Mouse (Mus musculus): Measurements from ENCODE around the gene Txnrd1. TPM values are rescaled to one million over a fixed set of nuclear protein-coding genes. Genes with fewer than 3 reads are reported as not detected.

Gene Txnrd1
- polyA plus RNA-seq, 1 experiment from 2014 or later, result 170 TPM

DNA sequence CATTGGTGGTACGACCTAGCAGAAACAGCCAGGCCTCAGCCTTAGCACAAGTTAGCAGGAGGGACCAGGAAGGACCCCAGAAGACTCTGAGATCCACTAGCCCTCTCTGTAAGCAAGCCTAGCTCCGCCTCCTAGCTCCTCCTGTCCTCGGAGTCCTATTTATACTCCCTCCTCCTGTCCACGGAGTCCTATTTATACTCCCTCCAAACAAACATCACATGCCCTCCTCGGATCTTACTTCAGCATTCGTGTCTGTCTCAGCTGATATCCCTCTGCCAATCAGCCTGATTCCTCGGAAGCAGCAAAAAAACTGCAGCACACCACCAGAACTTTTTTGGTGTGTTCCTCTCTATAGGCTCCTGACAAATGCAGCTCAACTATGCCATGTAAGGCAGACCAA lies 65.1 kb downstream of the Txnrd1 start:
- peaks cover 9% of the 10 kb centered on the region; the same call in 1 of the 2 replicates for H3K36me3 ChIP-seq (ENCODE audit: control insufficient read depth, insufficient read depth, low read length)
- H3K4me3 ChIP-seq (ENCODE audit: low read depth, low read length), result no peak overlapping the region
- H3K4me1 ChIP-seq (ENCODE audit: control insufficient read depth, insufficient read depth, low read length), result 0 out of 2 replicates have a peak, but pooled peaks cover 5% of the 10 kb centered on the region
- ATAC-seq (ENCODE audit: insufficient number of reproducible peaks, low FRiP score, low TSS enrichment, low read depth) (no peak), DNase-seq (ENCODE audit: low spot score) (no peak)
- 76% methylated on average over 7 of the region's 7 CpGs for WGBS
- H3K4me2 ChIP-seq (ENCODE audit: low read depth, severe bottlenecking), result no peak overlapping the region
- no peak overlapping the region for H3K27ac ChIP-seq (replicated peaks; ENCODE audit: low read depth, low read length)
- no peak overlapping the region for H3K9ac ChIP-seq (ENCODE audit: low read length)
- H3K9me3 ChIP-seq (ENCODE audit: control insufficient read depth, low read length), result no peaks in the 10 kb centered on the region
- no peaks in the 10 kb centered on the region for H3K27me3 ChIP-seq (ENCODE audit: control insufficient read depth, insufficient read depth, low read length)

DNA sequence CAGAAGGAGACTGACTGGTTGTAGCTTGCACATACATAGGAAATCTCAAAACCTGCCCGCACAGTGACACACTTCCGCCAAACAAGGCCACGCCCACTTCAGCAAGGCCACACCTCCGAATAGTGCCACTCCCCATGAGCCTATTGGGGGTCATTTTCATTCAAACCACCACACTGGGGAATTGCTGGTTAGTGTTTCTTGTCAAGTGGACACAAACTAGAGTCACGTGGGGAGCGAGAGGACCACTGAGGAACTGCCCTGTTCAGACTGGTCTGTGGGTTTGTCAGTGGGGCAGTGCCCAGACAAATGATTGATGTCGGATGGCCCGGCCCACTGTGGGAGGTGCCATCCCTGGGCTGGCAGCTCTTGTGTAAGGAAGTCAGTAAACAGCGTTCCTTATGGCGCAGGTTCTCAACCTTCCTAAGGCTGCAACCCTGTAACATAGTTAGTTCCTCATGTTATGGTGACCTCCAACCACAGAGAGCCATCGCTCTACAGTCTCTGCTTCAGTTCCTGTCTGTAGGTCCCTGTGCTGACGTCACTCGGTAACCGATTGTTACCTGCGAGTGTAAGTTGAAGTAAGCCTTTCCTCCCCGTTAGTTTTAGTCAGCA lies 66.2 kb downstream of the Txnrd1 start:
- H3K9me3 ChIP-seq (ENCODE audit: control insufficient read depth, low read length), result no peaks in the 10 kb centered on the region
- H3K4me2 ChIP-seq (ENCODE audit: low read depth, severe bottlenecking), result no peak overlapping the region
- WGBS, result 47% methylated on average over 16 of the region's 16 CpGs
- DNase-seq (ENCODE audit: low spot score) (peak; percentile 33), ATAC-seq (ENCODE audit: insufficient number of reproducible peaks, low FRiP score, low TSS enrichment, low read depth) (no peak)
- H3K9ac ChIP-seq (ENCODE audit: low read length), result no peak overlapping the region
- H3K4me3 ChIP-seq (ENCODE audit: low read depth, low read length), result no peak overlapping the region
- 0 out of 2 replicates have a peak, but pooled peaks cover 5% of the 10 kb centered on the region for H3K4me1 ChIP-seq (ENCODE audit: control insufficient read depth, insufficient read depth, low read length)
- H3K27ac ChIP-seq (replicated peaks; ENCODE audit: low read depth, low read length), result no peak overlapping the region
- H3K27me3 ChIP-seq (ENCODE audit: control insufficient read depth, insufficient read depth, low read length), result no peaks in the 10 kb centered on the region
- peaks cover 9% of the 10 kb centered on the region; the same call in 1 of the 2 replicates for H3K36me3 ChIP-seq (ENCODE audit: control insufficient read depth, insufficient read depth, low read length)

DNA sequence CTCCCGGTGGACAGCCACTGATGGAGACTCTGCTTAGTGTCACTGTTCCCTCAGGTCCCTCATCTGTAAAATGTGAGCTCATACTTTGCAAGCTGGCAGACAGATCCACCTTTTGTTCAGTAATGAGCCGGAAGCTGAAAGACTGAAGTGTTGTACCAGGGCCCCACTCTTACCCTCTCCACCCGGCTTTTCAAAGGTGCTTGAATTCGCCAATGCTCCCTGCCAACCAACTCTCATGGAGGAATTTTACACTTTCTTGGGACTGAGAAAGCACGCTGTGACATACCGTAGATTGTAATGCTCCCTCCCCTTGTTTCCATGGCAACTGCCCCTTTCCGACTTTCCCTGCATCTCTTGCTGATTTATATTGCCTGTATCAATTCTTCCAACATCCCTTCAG lies 66.8 kb downstream of the Txnrd1 start:
- 45% methylated on average over 7 of the region's 7 CpGs for WGBS
- no peak for ATAC-seq (ENCODE audit: insufficient number of reproducible peaks, low FRiP score, low TSS enrichment, low read depth)
- Histone ChIP-seq H3K27ac (replicated peaks; ENCODE audit: low read depth, low read length) (no peak overlapping the region), H3K9ac (ENCODE audit: low read length) (no peak overlapping the region), H3K9me3 (ENCODE audit: control insufficient read depth, low read length) (no peaks in the 10 kb centered on the region), H3K4me3 (ENCODE audit: low read depth, low read length) (no peak overlapping the region), H3K4me1 (ENCODE audit: control insufficient read depth, insufficient read depth, low read length) (0 out of 2 replicates have a peak, but pooled peaks cover 5% of the 10 kb centered on the region), H3K27me3 (ENCODE audit: control insufficient read depth, insufficient read depth, low read length) (no peaks in the 10 kb centered on the region), H3K36me3 (ENCODE audit: control insufficient read depth, insufficient read depth, low read length) (peaks cover 9% of the 10 kb centered on the region; the same call in 1 of the 2 replicates), H3K4me2 (ENCODE audit: low read depth, severe bottlenecking) (no peak overlapping the region)
- no peak for DNase-seq (ENCODE audit: low spot score)

DNA sequence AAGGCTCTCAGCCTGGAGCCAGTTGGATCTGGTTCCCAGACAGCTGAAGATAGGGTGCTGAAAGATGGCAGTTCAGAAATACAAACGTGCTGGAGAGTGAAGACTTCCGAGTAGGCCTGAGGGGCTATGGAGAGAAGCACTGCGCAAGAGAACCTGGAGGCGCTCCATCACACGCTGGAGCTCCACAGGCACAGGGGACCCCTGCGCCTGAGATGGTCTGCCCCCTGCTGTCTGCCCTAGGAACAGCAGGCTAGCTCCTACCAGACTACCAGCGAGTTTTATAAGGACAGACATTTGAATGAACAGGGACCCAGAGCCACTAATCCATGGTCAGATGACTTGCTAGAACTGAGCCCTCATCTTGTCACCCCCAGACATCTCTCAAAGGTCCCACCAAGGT lies 67.7 kb downstream of the Txnrd1 start:
- DNase-seq (ENCODE audit: low spot score) (peak; percentile 93), ATAC-seq (ENCODE audit: insufficient number of reproducible peaks, low FRiP score, low TSS enrichment, low read depth) (0 out of 2 replicates have a peak, but pooled peaks have one; percentile 28)
- H3K9ac ChIP-seq (ENCODE audit: low read length), result no peak overlapping the region
- no peak overlapping the region for H3K27ac ChIP-seq (replicated peaks; ENCODE audit: low read depth, low read length)
- H3K4me1 ChIP-seq (ENCODE audit: control insufficient read depth, insufficient read depth, low read length), result 0 out of 2 replicates have a peak, but pooled peaks cover 5% of the 10 kb centered on the region
- no peaks in the 10 kb centered on the region for H3K27me3 ChIP-seq (ENCODE audit: control insufficient read depth, insufficient read depth, low read length)
- H3K36me3 ChIP-seq (ENCODE audit: control insufficient read depth, insufficient read depth, low read length), result peaks cover 2% of the 10 kb centered on the region; the same call in 1 of the 2 replicates
- H3K4me3 ChIP-seq (ENCODE audit: low read depth, low read length), result no peak overlapping the region
- no peaks in the 10 kb centered on the region for H3K9me3 ChIP-seq (ENCODE audit: control insufficient read depth, low read length)
- no peak overlapping the region for H3K4me2 ChIP-seq (ENCODE audit: low read depth, severe bottlenecking)
- 13% methylated on average over 7 of the region's 7 CpGs for WGBS

DNA sequence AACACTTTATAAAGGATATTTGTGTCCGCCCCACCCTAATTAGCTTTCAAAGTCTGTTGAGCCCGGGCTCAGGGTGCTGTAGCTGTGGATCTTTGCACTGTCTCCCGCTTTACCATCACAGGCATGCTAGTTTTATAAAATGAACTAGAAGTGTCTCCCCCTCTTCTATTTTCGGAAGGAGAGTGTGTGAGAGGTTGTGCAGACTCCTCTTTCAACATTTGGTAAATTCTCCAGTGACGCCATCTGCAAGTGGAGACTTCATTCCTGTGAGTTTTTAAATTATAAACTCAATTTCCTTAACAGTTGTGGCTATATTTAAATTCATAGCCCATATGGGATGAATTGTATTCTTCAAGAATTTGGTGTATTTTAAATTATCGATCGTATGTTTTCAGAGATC lies 74.8 kb downstream of the Txnrd1 start:
- no peak overlapping the region for H3K4me2 ChIP-seq (ENCODE audit: low read depth, severe bottlenecking)
- WGBS, result 88% methylated on average over 7 of the region's 7 CpGs

DNA sequence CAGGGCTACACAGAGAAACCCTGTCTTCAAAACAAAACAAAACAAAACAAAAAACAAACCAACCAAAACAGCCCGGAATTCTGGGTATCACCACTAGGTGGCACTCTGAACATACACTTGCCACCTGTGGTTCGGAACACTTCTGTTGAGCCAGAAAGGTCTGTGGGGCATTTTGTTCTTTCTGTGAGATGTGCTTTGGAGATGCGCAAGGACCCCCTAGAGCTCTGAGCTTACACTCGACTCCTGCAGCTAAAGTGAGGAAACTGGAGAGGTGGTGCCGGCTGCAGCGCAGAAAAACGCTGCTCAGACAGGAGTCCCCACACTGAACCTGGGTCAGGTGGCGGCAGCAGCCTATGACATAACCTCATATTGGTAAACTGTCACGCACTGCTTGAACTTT lies 75.6 kb downstream of the Txnrd1 start:
- no peak overlapping the region for H3K9ac ChIP-seq (ENCODE audit: low read length)
- no peak overlapping the region for H3K4me3 ChIP-seq (ENCODE audit: low read depth, low read length)
- no peak overlapping the region for H3K27ac ChIP-seq (replicated peaks; ENCODE audit: low read depth, low read length)
- no peaks in the 10 kb centered on the region for H3K36me3 ChIP-seq (ENCODE audit: control insufficient read depth, insufficient read depth, low read length)
- no peaks in the 10 kb centered on the region for H3K9me3 ChIP-seq (ENCODE audit: control insufficient read depth, low read length)
- H3K27me3 ChIP-seq (ENCODE audit: control insufficient read depth, insufficient read depth, low read length), result no peaks in the 10 kb centered on the region
- no peak for ATAC-seq (ENCODE audit: insufficient number of reproducible peaks, low FRiP score, low TSS enrichment, low read depth)
- H3K4me1 ChIP-seq (ENCODE audit: control insufficient read depth, insufficient read depth, low read length), result no peaks in the 10 kb centered on the region
- WGBS, result 19% methylated on average over 9 of the region's 9 CpGs
- DNase-seq (ENCODE audit: low spot score), result peak; percentile 85
- peak overlapping the region; percentile 26; the same call in 1 of the 2 replicates for H3K4me2 ChIP-seq (ENCODE audit: low read depth, severe bottlenecking)

More for the DNA sequence above, 74.8 kb downstream of the Txnrd1 start:
- Histone ChIP-seq H3K9ac (ENCODE audit: low read length) (no peak overlapping the region), H3K4me1 (ENCODE audit: control insufficient read depth, insufficient read depth, low read length) (no peaks in the 10 kb centered on the region), H3K36me3 (ENCODE audit: control insufficient read depth, insufficient read depth, low read length) (no peaks in the 10 kb centered on the region), H3K9me3 (ENCODE audit: control insufficient read depth, low read length) (no peaks in the 10 kb centered on the region), H3K4me3 (ENCODE audit: low read depth, low read length) (no peak overlapping the region), H3K27me3 (ENCODE audit: control insufficient read depth, insufficient read depth, low read length) (no peaks in the 10 kb centered on the region), H3K27ac (replicated peaks; ENCODE audit: low read depth, low read length) (no peak overlapping the region)
- ATAC-seq (ENCODE audit: insufficient number of reproducible peaks, low FRiP score, low TSS enrichment, low read depth) (no peak), DNase-seq (ENCODE audit: low spot score) (no peak)

DNA sequence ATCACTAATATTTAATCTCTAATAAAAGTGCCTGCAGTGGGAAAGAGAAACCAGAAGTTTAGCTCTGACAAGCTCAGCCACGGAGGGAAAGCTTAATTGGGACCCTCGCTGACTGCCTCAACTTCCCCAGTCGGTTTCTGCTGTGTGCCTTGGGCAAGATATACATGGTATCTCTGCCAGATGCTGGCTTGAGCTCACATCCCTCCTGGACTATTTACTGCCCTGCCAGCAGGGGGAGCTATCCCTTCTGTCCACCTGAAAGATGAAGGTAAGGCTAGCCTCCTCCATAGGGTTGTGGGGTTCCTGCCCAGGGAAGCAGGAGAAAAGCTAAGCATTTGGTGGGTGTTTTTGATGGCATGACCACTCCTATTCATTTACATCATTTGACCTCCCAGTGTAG lies 76.4 kb downstream of the Txnrd1 start:
- H3K4me3 ChIP-seq (ENCODE audit: low read depth, low read length), result no peak overlapping the region
- no peaks in the 10 kb centered on the region for H3K9me3 ChIP-seq (ENCODE audit: control insufficient read depth, low read length)
- no peak overlapping the region for H3K4me2 ChIP-seq (ENCODE audit: low read depth, severe bottlenecking)
- H3K27me3 ChIP-seq (ENCODE audit: control insufficient read depth, insufficient read depth, low read length), result no peaks in the 10 kb centered on the region
- ATAC-seq (ENCODE audit: insufficient number of reproducible peaks, low FRiP score, low TSS enrichment, low read depth) (no peak), DNase-seq (ENCODE audit: low spot score) (no peak)
- no peak overlapping the region for H3K9ac ChIP-seq (ENCODE audit: low read length)
- no peak overlapping the region for H3K27ac ChIP-seq (replicated peaks; ENCODE audit: low read depth, low read length)
- H3K4me1 ChIP-seq (ENCODE audit: control insufficient read depth, insufficient read depth, low read length), result no peaks in the 10 kb centered on the region
- WGBS, result 76% methylated on average over 3 of the region's 3 CpGs
- H3K36me3 ChIP-seq (ENCODE audit: control insufficient read depth, insufficient read depth, low read length), result no peaks in the 10 kb centered on the region

DNA sequence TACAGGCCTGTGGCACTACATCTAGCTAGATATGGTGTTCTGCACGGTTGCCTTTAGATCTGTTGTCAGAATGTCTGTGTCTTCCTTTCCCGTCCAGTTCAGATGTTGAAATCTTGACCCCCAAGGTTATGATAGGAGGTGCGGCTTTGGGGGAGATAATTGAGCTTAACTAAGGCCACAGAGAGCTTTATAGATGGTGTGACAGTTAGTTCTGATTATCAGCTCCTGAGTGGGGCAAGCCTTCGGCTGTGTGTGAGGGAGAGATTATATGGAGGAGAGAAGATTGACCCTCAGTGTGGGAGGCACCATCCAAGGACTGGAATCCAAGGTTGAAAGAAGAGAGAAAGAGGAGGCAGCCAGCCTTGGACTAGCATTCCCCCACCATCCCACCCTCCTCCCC lies 79.5 kb downstream of the Txnrd1 start:
- no peaks in the 10 kb centered on the region for H3K27me3 ChIP-seq (ENCODE audit: control insufficient read depth, insufficient read depth, low read length)
- no peak overlapping the region for H3K4me2 ChIP-seq (ENCODE audit: low read depth, severe bottlenecking)
- no peaks in the 10 kb centered on the region for H3K9me3 ChIP-seq (ENCODE audit: control insufficient read depth, low read length)
- H3K4me3 ChIP-seq (ENCODE audit: low read depth, low read length), result no peak overlapping the region
- no peak overlapping the region for H3K9ac ChIP-seq (ENCODE audit: low read length)
- H3K36me3 ChIP-seq (ENCODE audit: control insufficient read depth, insufficient read depth, low read length), result no peaks in the 10 kb centered on the region
- WGBS, result 87% methylated on average over 4 of the region's 4 CpGs
- no peaks in the 10 kb centered on the region for H3K4me1 ChIP-seq (ENCODE audit: control insufficient read depth, insufficient read depth, low read length)
- DNase-seq (ENCODE audit: low spot score) (no peak), ATAC-seq (ENCODE audit: insufficient number of reproducible peaks, low FRiP score, low TSS enrichment, low read depth) (no peak)
- no peak overlapping the region for H3K27ac ChIP-seq (replicated peaks; ENCODE audit: low read depth, low read length)

DNA sequence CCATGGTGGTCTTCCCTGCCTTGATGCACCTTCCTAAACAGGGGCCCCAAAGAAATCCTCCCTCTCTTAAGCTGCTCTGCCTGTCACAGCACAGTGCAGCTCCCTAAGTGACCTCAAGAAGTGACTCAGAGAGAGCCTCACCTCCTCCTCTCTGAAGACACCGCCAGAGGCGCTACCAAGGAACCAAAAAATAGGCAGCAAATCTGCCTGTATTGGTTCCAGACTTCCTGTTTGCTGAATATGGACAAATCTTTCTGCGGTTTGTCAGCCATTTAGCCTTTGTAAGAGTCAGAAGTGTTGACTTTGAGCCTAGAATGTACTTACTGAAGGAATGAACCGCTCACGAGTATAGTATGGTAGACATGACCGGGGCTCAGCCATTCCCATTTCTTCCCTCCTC lies 80.0 kb downstream of the Txnrd1 start:
- Histone ChIP-seq H3K9ac (ENCODE audit: low read length) (no peak overlapping the region), H3K4me1 (ENCODE audit: control insufficient read depth, insufficient read depth, low read length) (no peaks in the 10 kb centered on the region), H3K36me3 (ENCODE audit: control insufficient read depth, insufficient read depth, low read length) (no peaks in the 10 kb centered on the region), H3K9me3 (ENCODE audit: control insufficient read depth, low read length) (no peaks in the 10 kb centered on the region), H3K4me2 (ENCODE audit: low read depth, severe bottlenecking) (no peak overlapping the region), H3K27ac (replicated peaks; ENCODE audit: low read depth, low read length) (no peak overlapping the region), H3K4me3 (ENCODE audit: low read depth, low read length) (no peak overlapping the region), H3K27me3 (ENCODE audit: control insufficient read depth, insufficient read depth, low read length) (no peaks in the 10 kb centered on the region)
- no peak for DNase-seq (ENCODE audit: low spot score)
- WGBS, result 88% methylated on average over 6 of the region's 6 CpGs
- no peak for ATAC-seq (ENCODE audit: insufficient number of reproducible peaks, low FRiP score, low TSS enrichment, low read depth)
